Mouse (Mus musculus) liver, adult 2 months (tissue): ENCODE data around the gene Agpat2. TPM values are rescaled to one million over a fixed set of nuclear protein-coding genes. Genes with fewer than 3 reads are reported as not detected.
A peak's percentile ranks its signal among the peaks of the same experiment; 100 is the strongest.

Experiments used
- DNase-seq: peaks from one replicate; pipeline ENCODE4 v3.0.0-alpha.2; 2011; ENCODE audit warnings: low read depth, low spot score; ENCODE audit errors: extremely low read depth
- H3K27ac ChIP-seq: fragments of 200-500 bp; replicated peaks from 2 replicates; pipeline ENCODE4 v1.5.1; 2012; ENCODE audit warnings: low read depth, mild to moderate bottlenecking, control low read depth, inconsistent platforms, low read length; ENCODE audit not compliant: insufficient read depth
- H3K27me3 ChIP-seq: fragments of 200-500 bp; 2 replicates; pipeline ENCODE4 v1.6.1; 2012; ENCODE audit warnings: mild to moderate bottlenecking, moderate library complexity, low read length, inconsistent platforms; ENCODE audit not compliant: control insufficient read depth, insufficient read depth
- H3K36me3 ChIP-seq: fragments of 200-500 bp; 2 replicates; pipeline ENCODE4 v1.6.1; 2012; ENCODE audit warnings: low read length, inconsistent platforms; ENCODE audit not compliant: control insufficient read depth, insufficient read depth
- H3K4me1 ChIP-seq: fragments of 200-500 bp; 2 replicates; pipeline ENCODE4 v1.6.1; 2011; ENCODE audit warnings: low read length; ENCODE audit not compliant: control insufficient read depth, insufficient read depth
- H3K4me3 ChIP-seq: fragments of 200-500 bp; 2 replicates; pipeline ENCODE4 v1.5.1; 2011; ENCODE audit warnings: low read depth, mild to moderate bottlenecking, control low read depth, low read length, moderate library complexity; ENCODE audit not compliant: insufficient read depth
- H3K79me2 ChIP-seq: fragments of 200-500 bp; 2 replicates; pipeline ENCODE4 v1.6.1; 2012; ENCODE audit warnings: inconsistent platforms, mild to moderate bottlenecking, low read length, moderate library complexity; ENCODE audit not compliant: control insufficient read depth, insufficient read depth
- H3K9ac ChIP-seq: fragments of 200-500 bp; 2 replicates; pipeline ENCODE4 v1.6.1; 2012; ENCODE audit warnings: low read depth, mild to moderate bottlenecking, control low read depth, inconsistent platforms, low read length
- CTCF ChIP-seq: fragments of 200-500 bp; IDR thresholded peaks from 2 replicates; pipeline ENCODE4 v1.5.1; 2011; ENCODE audit warnings: low read depth, low read length, control low read depth
- POLR2A ChIP-seq: fragments of 200-500 bp; IDR thresholded peaks from 2 replicates; pipeline ENCODE4 v1.6.1; 2011; ENCODE audit warnings: low read length, control low read depth; ENCODE audit not compliant: insufficient read depth; ENCODE audit errors: extremely low read depth
- WGBS: fragments of 180-500 bp; shearing (Covaris S2); methylation state at CpG from one replicate; pipeline ENCODE4 v1.1.7; 2018; 5-methylcytosine and 5-hydroxymethylcytosine counted together
- polyA plus RNA-seq: library from polyadenylated mRNA; depleted of rRNA; stranded (reverse); fragments of >200 nt; gene quantifications from 2 replicates; pipeline ENCODE4 v1.2.3, GENCODE M21; 2012
- total RNA-seq: library from RNA; depleted of rRNA; stranded (reverse); fragments of >200 nt; gene quantifications from 2 replicates; pipeline ENCODE4 v1.2.3, GENCODE M21; 2014

The Agpat2 gene
- total and polyA plus RNA-seq, 2 experiments, result 116 to 421 TPM

- no peaks in the 10 kb centered on the region for H3K79me2 ChIP-seq
- 72% methylated on average over 9 of the region's 9 CpGs for WGBS
- H3K9ac ChIP-seq, result no peak overlapping the region
- H3K27ac ChIP-seq, result peak overlapping the region; percentile 65
- peak overlapping the region; percentile 24; the same call in 1 of the 2 replicates for H3K4me3 ChIP-seq
- H3K4me1 ChIP-seq, result peaks cover 4% of the 10 kb centered on the region; the same call in 1 of the 2 replicates
- H3K36me3 ChIP-seq, result no peaks in the 10 kb centered on the region
- 0 out of 2 replicates have a peak, but pooled peaks have one; percentile 21 for TF ChIP-seq CTCF
- TF ChIP-seq POLR2A, result no peak
- no peaks in the 10 kb centered on the region for H3K27me3 ChIP-seq
- no peak for DNase-seq
These were observed 32.8 kb downstream of the Agpat2 start for GRCm38 (mm10) chr2:26571400-26571799.

- no peak overlapping the region for H3K9ac ChIP-seq
- WGBS, result 51% methylated on average over 3 of the region's 3 CpGs
- H3K4me3 ChIP-seq, result no peak overlapping the region
- peaks cover 4% of the 10 kb centered on the region; the same call in 1 of the 2 replicates for H3K4me1 ChIP-seq
- H3K36me3 ChIP-seq, result no peaks in the 10 kb centered on the region
- H3K27me3 ChIP-seq, result no peaks in the 10 kb centered on the region
- TF ChIP-seq CTCF, result peak; percentile 63
- TF ChIP-seq POLR2A, result no peak
- H3K27ac ChIP-seq, result peak overlapping the region; percentile 20; the same call in 1 of the 2 replicates
- no peaks in the 10 kb centered on the region for H3K79me2 ChIP-seq
- DNase-seq, result no peak
These were observed 34.2 kb downstream of the Agpat2 start for GRCm38 (mm10) chr2:26570034-26570433.

GRCm38 (mm10) chr2:26566221-26566620 lies 38.0 kb downstream of the Agpat2 start:
- H3K27ac ChIP-seq, result no peak overlapping the region
- 20% methylated on average over 4 of the region's 4 CpGs for WGBS
- no peak for DNase-seq
- no peaks in the 10 kb centered on the region for H3K27me3 ChIP-seq
- no peak overlapping the region for H3K4me3 ChIP-seq
- TF ChIP-seq POLR2A, result no peak
- TF ChIP-seq CTCF, result peak; percentile 89
- no peaks in the 10 kb centered on the region for H3K79me2 ChIP-seq
- H3K36me3 ChIP-seq, result no peaks in the 10 kb centered on the region
- H3K9ac ChIP-seq, result no peak overlapping the region
- H3K4me1 ChIP-seq, result no peaks in the 10 kb centered on the region

GRCm38 (mm10) chr2:26561351-26562016 lies 42.7 kb downstream of the Agpat2 start:
- no peaks in the 10 kb centered on the region for H3K27me3 ChIP-seq
- no peak overlapping the region for H3K9ac ChIP-seq
- peak; percentile 76 for DNase-seq
- peaks cover 7% of the 10 kb centered on the region for H3K4me1 ChIP-seq
- no peak overlapping the region for H3K4me3 ChIP-seq
- 43% methylated on average over 6 of the region's 6 CpGs for WGBS
- TF ChIP-seq CTCF, result peak; percentile 53
- no peak for TF ChIP-seq POLR2A
- no peaks in the 10 kb centered on the region for H3K36me3 ChIP-seq
- H3K27ac ChIP-seq, result no peak overlapping the region
- H3K79me2 ChIP-seq, result no peaks in the 10 kb centered on the region

GRCm38 (mm10) chr2:26560506-26560905 lies 43.7 kb downstream of the Agpat2 start:
- 64% methylated on average over 5 of the region's 5 CpGs for WGBS
- DNase-seq, result peak; percentile 48
- Histone ChIP-seq H3K4me3 (no peak overlapping the region), H3K27me3 (no peaks in the 10 kb centered on the region), H3K9ac (no peak overlapping the region), H3K79me2 (no peaks in the 10 kb centered on the region), H3K36me3 (no peaks in the 10 kb centered on the region), H3K4me1 (peaks cover 16% of the 10 kb centered on the region), H3K27ac (no peak overlapping the region)
- no peak for TF ChIP-seq CTCF
- no peak for TF ChIP-seq POLR2A

- TF ChIP-seq CTCF, result no peak
- no peak for TF ChIP-seq POLR2A
- H3K4me3 ChIP-seq, result no peak overlapping the region
- H3K27me3 ChIP-seq, result no peaks in the 10 kb centered on the region
- 15% methylated on average over 4 of the region's 4 CpGs for WGBS
- DNase-seq, result peak; percentile 91
- H3K36me3 ChIP-seq, result no peaks in the 10 kb centered on the region
- no peak overlapping the region for H3K9ac ChIP-seq
- peaks cover 31% of the 10 kb centered on the region for H3K4me1 ChIP-seq
- peak overlapping the region; percentile 17; the same call in 1 of the 2 replicates for H3K27ac ChIP-seq
- no peaks in the 10 kb centered on the region for H3K79me2 ChIP-seq
These were observed 47.7 kb downstream of the Agpat2 start for GRCm38 (mm10) chr2:26556535-26556993.
